Mouse (Mus musculus) small intestine, adult 2 months (tissue): ENCODE measurements around the gene Gdf9.

ENCODE experiments used
- CTCF ChIP-seq: fragments of 200-500 bp; IDR thresholded peaks from 2 replicates; pipeline ENCODE4 v1.5.1; 2012; ENCODE audit warnings: low read depth, mild to moderate bottlenecking, control low read depth, inconsistent platforms, low read length, moderate library complexity, mixed read lengths; ENCODE audit not compliant: insufficient replicate concordance, insufficient read length; ENCODE audit errors: extremely low read depth
- POLR2A ChIP-seq: fragments of 200-500 bp; IDR thresholded peaks from 2 replicates; pipeline ENCODE4 v1.6.1; 2012; ENCODE audit warnings: low read depth, mild to moderate bottlenecking, control low read depth, inconsistent platforms, low read length, moderate library complexity

DNA sequence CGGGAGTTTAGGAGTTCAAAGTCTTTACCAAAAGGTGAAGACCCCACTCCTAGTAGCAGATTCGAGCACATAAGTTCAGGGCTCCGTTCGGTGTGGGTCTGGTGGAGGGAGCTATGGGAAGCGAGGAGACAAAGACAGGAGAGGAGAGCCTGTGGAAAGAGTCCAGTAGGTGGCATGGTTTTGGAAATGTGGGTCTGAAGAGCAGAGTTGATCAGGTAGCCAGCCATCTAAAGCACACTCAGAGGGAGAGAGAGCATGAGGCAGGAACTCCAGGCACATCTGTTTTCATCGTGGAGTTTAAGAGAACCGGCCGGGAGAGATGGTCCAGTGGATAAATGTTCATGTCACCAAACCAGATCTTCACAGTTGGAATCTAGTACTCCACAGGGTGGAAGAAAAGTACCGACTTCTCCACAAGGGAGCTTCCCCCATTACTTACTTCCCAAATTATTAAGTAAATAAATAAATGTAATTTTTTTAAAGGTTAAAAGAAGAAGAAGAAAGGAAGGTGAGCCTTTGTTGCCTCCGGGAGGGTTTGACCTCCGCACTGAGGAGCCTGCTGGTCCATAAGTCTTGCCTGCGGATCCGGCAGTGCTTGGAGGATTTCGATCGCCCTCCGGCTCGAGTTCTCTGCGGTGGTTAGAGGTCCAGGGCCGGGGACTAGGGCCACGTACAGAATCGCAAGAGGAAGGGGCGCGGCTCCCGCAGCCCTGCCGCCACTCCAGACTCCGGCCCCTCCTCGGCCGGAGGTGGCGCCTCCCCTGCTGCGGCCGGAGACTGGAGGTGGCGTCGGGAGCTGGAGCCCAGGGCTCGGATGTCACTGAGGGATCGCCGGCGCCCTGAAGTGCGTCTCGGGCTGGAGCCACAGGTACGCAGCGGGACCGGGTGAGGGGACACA lies 25.9 kb downstream of the Gdf9 start, which contains the start of the genes Gm10447 and Shroom1:
- TF ChIP-seq CTCF = no peak; the same call in 1 of the 2 replicates
- TF ChIP-seq POLR2A = peak; percentile 49; the same call in 1 of the 2 replicates
